17 mouse cellular contexts compared by ENCODE assay signal in the genomic region with DNA sequence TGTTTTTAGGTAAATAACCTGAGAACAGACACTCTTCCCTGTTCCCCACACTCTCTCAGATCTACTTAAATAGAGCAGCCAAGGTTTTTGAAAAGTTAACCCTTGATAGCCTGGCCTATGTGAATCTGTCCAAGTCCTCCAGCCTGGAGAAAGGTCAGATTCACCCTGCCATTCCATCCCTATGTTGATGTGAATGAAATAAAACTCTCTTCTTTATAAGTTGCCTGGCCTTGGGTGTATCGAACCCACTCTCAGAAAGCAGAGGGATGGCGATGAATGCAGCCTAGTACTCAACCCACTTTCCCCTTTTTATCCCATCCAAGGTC. TPM values are rescaled to one million over a fixed set of nuclear protein-coding genes. Genes with fewer than 3 reads are reported as not detected.
DNase-seq lines count a peak whose midpoint lies in the region; ATAC-seq and TF ChIP-seq lines count a peak whose summit lies in the region.
"Had no signal": no experiment of that assay in that cellular context is flagged by ENCODE, and none has a peak within 500 bp of the region (broad histone marks: within the 10 kb centered on the region; RNA-seq: fewer than 3 reads in every experiment).

No protein-coding gene starts in this region.

- no peaks in the 10 kb centered on the region for H3K9me3 ChIP-seq in lung, embryonic 14.5 days (ENCODE audit: low read depth, low read length)
- no peaks in the 10 kb centered on the region for H3K9me3 ChIP-seq in embryonic facial prominence, embryonic 10.5 days
- H3K9me3 ChIP-seq in limb, embryonic 10.5 days (replicated peaks): no peaks in the 10 kb centered on the region
- H3K9me3 ChIP-seq: hindbrain, embryonic 13.5 days; liver, embryonic 12.5 days had no signal

- H3K4me3 ChIP-seq in lung, embryonic 14.5 days (ENCODE audit: low read depth, low read length): no peak overlapping the region
- H3K4me3 ChIP-seq in embryonic facial prominence, embryonic 10.5 days: no peak overlapping the region
- 0 out of 2 replicates have a peak overlapping the region, but pooled peaks have one; percentile 20 for H3K4me3 ChIP-seq in limb, embryonic 10.5 days
- H3K4me3 ChIP-seq: hindbrain, embryonic 13.5 days; liver, embryonic 12.5 days; myocyte had no signal

- WGBS in lung, embryonic 14.5 days: 85% methylated on average over 2 of the region's 2 CpGs
- WGBS in embryonic facial prominence, embryonic 10.5 days: 91% methylated on average over 2 of the region's 2 CpGs
- 95% methylated on average over 2 of the region's 2 CpGs for WGBS in limb, embryonic 10.5 days

- no peak overlapping the region for H3K9ac ChIP-seq in lung, embryonic 14.5 days
- H3K9ac ChIP-seq: hindbrain, embryonic 13.5 days; liver, embryonic 12.5 days had no signal

- H3K27me3 ChIP-seq in lung, embryonic 14.5 days (ENCODE audit: insufficient read depth, low read length): no peaks in the 10 kb centered on the region
- H3K27me3 ChIP-seq in embryonic facial prominence, embryonic 10.5 days (replicated peaks; ENCODE audit: low read depth, poor library complexity, severe bottlenecking): no peaks in the 10 kb centered on the region
- no peaks in the 10 kb centered on the region for H3K27me3 ChIP-seq in limb, embryonic 10.5 days (ENCODE audit: low read depth, poor library complexity, severe bottlenecking)
- H3K27me3 ChIP-seq: hindbrain, embryonic 13.5 days; liver, embryonic 12.5 days had no signal

- ATAC-seq in lung, embryonic 14.5 days (ENCODE audit: insufficient read depth): no peak
- ATAC-seq: liver, embryonic 12.5 days had no signal

- peak overlapping the region; percentile 40; the same call in 1 of the 2 replicates for H3K4me2 ChIP-seq in lung, embryonic 14.5 days
- H3K4me2 ChIP-seq: hindbrain, embryonic 13.5 days; liver, embryonic 12.5 days had no signal

- no peaks in the 10 kb centered on the region for H3K36me3 ChIP-seq in lung, embryonic 14.5 days (ENCODE audit: insufficient read depth)
- no peaks in the 10 kb centered on the region for H3K36me3 ChIP-seq in embryonic facial prominence, embryonic 10.5 days (replicated peaks)
- H3K36me3 ChIP-seq in limb, embryonic 10.5 days: no peaks in the 10 kb centered on the region
- H3K36me3 ChIP-seq: hindbrain, embryonic 13.5 days; liver, embryonic 12.5 days had no signal

- H3K4me1 ChIP-seq in lung, embryonic 14.5 days (ENCODE audit: insufficient read depth): 0 out of 2 replicates have a peak, but pooled peaks cover 3% of the 10 kb centered on the region
- peaks cover 41% of the 10 kb centered on the region for H3K4me1 ChIP-seq in embryonic facial prominence, embryonic 10.5 days
- peaks cover 51% of the 10 kb centered on the region for H3K4me1 ChIP-seq in limb, embryonic 10.5 days
- H3K4me1 ChIP-seq: liver, embryonic 12.5 days had no signal

- DNase-seq in heart, adult 11 months: peak; percentile 68
- no peak for DNase-seq in heart, postnatal 4 days
- no peak for DNase-seq in lung, embryonic 14.5 days
- DNase-seq in lung, postnatal 36 days: no peak
- DNase-seq in embryonic facial prominence, embryonic 10.5 days (ENCODE audit: low spot score): no peak
- DNase-seq in limb, embryonic 10.5 days (ENCODE audit: low spot score): no peak
- DNase-seq in adrenal gland, postnatal 4 days (ENCODE audit: low spot score in 2 of 2): no peak
- DNase-seq in urinary bladder, postnatal 36 days (ENCODE audit: low spot score in 2 of 2): no peak
- DNase-seq: adrenal gland, postnatal 14 days; gastrocnemius, postnatal 36 days; kidney, adult 11 months; kidney, postnatal 10 days; thymus, postnatal 14 days had no signal

- no peak for TF ChIP-seq CTCF in lung, embryonic 14.5 days (IDR thresholded peaks at IDR 0.05; ENCODE audit: low read depth)

- no peak overlapping the region for H3K27ac ChIP-seq in lung, embryonic 14.5 days (ENCODE audit: low read depth)
- H3K27ac ChIP-seq in embryonic facial prominence, embryonic 10.5 days (replicated peaks): peak overlapping the region; percentile 62; the same call in 1 of the 2 replicates
- H3K27ac ChIP-seq in limb, embryonic 10.5 days: peak overlapping the region; percentile 79
- H3K27ac ChIP-seq: hindbrain, embryonic 13.5 days; liver, embryonic 12.5 days had no signal

RNA-seq across cellular contexts. Expression of a gene that starts 32.7 kb away (rescaled TPM):
- 1 to 10 TPM; 2.3 to 3.9 TPM for total RNA-seq in heart, postnatal 4 days (2021)
- polyA plus RNA-seq in lung, embryonic 14.5 days (2014; fragmentation: Nextera tagmentation; extraction: Ambion mirVana): 21.7 and 22.5 TPM in 2 replicates
- polyA plus RNA-seq in embryonic facial prominence, embryonic 10.5 days (2016; fragmentation: Nextera tagmentation; extraction: Ambion mirVana): 3.9 and 6.9 TPM in 2 replicates
- 2.1 and 9.2 TPM in 2 replicates for polyA plus RNA-seq in limb, embryonic 10.5 days (2016; fragmentation: Nextera tagmentation; extraction: Ambion mirVana)
- 1 to 10 TPM; 9.5 TPM for total RNA-seq in adrenal gland, postnatal 4 days (2021)
- total RNA-seq: neutrophil, adult 5-6 weeks had no signal
